Mouse (Mus musculus): Measurements from ENCODE around the gene Kdm4d. TPM values are rescaled to one million over a fixed set of nuclear protein-coding genes. Genes with fewer than 3 reads are reported as not detected.
"Not testable (repeated sequence)": the region's sequence is repeated elsewhere in the genome, so short reads cannot be mapped to it uniquely, and the experiment has no call there.

The Kdm4d gene
- polyA plus RNA-seq, 1 experiment, result 0.49 TPM

GRCm38 (mm10) chr9:14451120-14451519, 49.2 kb downstream of the Kdm4d start:
- not testable (repeated sequence) for DNase-seq (ENCODE audit: low read depth)

GRCm38 (mm10) chr9:14447086-14447485, 53.2 kb downstream of the Kdm4d start:
- not testable (repeated sequence) for DNase-seq (ENCODE audit: low read depth)

GRCm38 (mm10) chr9:14440347-14440746, 59.9 kb downstream of the Kdm4d start:
- DNase-seq (ENCODE audit: low read depth), result no peak

- no peak for DNase-seq (ENCODE audit: low read depth)
Measured at GRCm38 (mm10) chr9:14433252-14433939, 66.9 kb downstream of the Kdm4d start.

Other genes starting within 250 kb of the Kdm4d start
- gene Sesn3, start 225.4 kb downstream of the Kdm4d start, polyA plus RNA-seq (2012; rRNA removed), result 7.4 and 12.3 TPM in 2 replicates
- 67.7 and 114 TPM in 2 replicates for gene Endod1, start 119.0 kb downstream of the Kdm4d start, polyA plus RNA-seq (2012; rRNA removed)
- 19.1 and 19.2 TPM in 2 replicates for gene Cwc15, start 135 bp upstream of the Kdm4d start, polyA plus RNA-seq (2012; rRNA removed)
- gene Amotl1, start 144.6 kb upstream of the Kdm4d start, polyA plus RNA-seq (2012; rRNA removed), result 39.4 and 42.4 TPM in 2 replicates
- 7.1 and 7.4 TPM in 2 replicates for gene Piwil4, start 240.3 kb upstream of the Kdm4d start, polyA plus RNA-seq (2012; rRNA removed)